Mouse (Mus musculus): ENCODE measurements at regions not wholly inside any gene's neighbourhood (a gene's known extent, or its start where the extent isn't known, plus 50 kb on each side); places are given as distances from the start of the nearest gene placed in this dataset.
"Not testable (repeated sequence)": the region's sequence is repeated elsewhere in the genome, so short reads cannot be mapped to it uniquely, and the experiment has no call there.

DNA sequence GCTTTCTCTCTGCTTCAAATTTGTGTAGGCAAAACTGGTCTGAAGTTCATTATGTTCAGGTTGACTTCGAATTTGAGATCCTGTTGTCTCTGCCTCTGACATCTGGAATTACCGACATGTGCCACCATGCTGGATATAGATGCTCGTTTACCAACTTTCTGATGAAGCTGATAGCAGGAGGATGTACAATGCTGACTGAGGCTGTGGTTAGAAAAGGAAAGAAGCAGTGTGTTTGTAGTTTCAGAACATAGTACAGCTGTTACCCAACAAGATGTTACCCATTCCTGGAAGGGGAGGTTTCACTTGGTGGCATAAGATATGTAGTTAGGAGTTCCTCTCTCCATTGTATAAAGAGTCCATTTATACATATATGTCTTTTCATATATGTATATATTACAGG lies 730.5 kb downstream of the Dad1 start:
- TF ChIP-seq CTCF (IDR thresholded peaks at IDR 0.05; ENCODE audit: borderline replicate concordance, control insufficient read depth, extremely low read depth, insufficient read depth, low read length, poor library complexity); POLR2A (IDR thresholded peaks at IDR 0.05; ENCODE audit: control insufficient read depth, extremely low read depth, insufficient read depth, low read length, poor library complexity): not testable (repeated sequence)
